Mouse (Mus musculus): ENCODE results near the gene Atg7.

GRCm38 (mm10) chr6:114896281-114896680, 253.4 kb downstream of the Atg7 start:
- no peak for TF ChIP-seq CTCF (IDR thresholded peaks at IDR 0.05; ENCODE audit: extremely low read depth, insufficient read length, insufficient replicate concordance, low read depth, low read length)
- no peak for TF ChIP-seq POLR2A (IDR thresholded peaks at IDR 0.05; ENCODE audit: low read depth, low read length)

Data from small intestine, adult 2 months (tissue).